Mouse (Mus musculus): ENCODE results near the gene Snta1.
"Not testable (repeated sequence)": the region's sequence is repeated elsewhere in the genome, so short reads cannot be mapped to it uniquely, and the experiment has no call there.

Gene Snta1

DNA sequence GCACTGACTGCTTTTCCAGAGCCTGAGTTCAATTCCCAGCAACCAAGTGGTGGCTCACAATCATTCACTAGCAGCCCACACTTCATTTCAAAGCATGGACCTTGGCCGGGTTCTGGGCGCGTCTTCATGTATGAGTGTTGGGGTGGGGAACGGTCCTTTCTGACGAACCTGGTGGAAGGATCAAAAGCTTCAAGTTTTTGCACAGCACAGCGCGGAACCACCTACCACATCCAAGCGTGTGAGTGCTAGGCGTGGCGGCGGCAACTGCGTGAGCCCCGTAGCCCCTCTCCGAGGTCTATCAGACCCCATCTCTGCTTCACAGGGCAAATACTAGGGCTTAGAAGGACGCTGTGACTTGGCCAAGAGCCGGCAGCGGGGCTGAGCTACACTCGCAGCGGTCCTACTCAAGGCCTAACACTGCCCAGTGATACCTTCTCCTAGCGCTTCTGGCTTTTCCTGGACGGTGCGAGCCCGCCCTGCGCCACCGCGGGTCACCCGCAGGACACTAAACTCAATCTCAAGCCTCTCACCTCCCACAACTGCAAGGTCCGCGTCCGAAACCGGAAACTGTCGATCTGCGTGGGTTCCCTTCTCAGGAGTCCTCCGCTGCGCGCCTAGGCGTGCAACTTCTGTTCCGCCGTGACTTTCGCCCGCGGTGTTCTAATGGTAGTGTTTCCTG lies 35.6 kb downstream of the Snta1 start:
- peak; percentile 65 for DNase-seq (ENCODE audit: low read depth)

DNA sequence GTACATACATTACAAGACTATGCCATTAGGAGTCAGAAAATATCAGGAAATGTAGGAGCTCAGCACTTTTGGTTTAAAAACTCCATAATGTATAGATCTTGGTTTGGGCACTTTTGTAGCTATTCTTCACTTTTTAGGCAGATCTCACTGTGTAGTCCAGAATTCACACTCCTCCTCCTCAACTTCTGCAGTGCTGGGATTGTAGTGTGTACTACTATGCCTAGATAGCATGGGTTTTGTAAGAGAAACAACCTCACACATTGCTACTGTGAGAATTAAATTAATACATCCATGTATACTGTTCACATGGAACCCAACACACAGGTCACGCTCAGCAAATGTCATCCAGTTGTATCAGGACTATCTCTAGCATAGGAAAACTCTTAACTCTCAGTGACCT lies 40.4 kb downstream of the Snta1 start:
- DNase-seq (ENCODE audit: low read depth), result no peak

DNA sequence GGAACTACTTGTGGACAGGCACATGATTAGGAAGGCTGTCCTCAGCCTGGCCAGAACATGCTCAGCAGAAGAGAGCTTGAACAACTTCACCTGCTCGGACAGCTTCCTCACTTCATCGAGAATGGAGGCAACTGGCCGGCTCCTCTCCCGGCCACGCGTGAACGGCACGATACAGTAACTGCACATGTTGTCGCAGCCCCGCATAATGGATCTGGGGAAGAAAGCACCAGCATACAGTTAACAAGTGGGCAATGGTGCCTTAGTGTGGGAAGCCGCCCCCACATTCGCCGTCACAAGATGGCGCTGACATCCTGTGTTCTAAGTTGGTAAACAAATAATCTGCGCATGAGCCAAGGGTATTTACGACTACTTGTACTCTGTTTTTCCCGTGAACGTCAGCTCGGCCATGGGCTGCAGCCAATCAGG lies 53.9 kb downstream of the Snta1 start:
- not testable (repeated sequence) for DNase-seq (ENCODE audit: low read depth)

DNA sequence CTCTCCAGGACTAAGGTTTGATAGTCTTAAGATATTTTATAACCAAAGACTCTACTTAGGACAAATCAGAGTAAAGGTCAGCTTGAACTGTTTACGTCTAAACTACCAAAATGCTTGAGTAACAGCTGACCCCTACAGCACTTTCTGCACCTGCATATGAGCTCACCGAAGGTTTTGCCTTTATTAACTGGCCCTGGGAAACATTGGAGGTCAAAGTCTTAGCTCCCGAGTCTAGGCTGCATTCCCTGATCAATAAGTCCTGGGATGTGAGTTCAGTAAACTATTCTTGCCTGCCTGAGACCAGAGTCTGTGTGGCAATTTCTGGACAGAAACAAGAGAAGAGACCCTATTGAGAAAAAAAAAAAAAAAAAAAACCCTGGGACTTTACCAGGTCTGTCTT lies 59.7 kb downstream of the Snta1 start:
- DNase-seq (ENCODE audit: low read depth), result no peak

DNA sequence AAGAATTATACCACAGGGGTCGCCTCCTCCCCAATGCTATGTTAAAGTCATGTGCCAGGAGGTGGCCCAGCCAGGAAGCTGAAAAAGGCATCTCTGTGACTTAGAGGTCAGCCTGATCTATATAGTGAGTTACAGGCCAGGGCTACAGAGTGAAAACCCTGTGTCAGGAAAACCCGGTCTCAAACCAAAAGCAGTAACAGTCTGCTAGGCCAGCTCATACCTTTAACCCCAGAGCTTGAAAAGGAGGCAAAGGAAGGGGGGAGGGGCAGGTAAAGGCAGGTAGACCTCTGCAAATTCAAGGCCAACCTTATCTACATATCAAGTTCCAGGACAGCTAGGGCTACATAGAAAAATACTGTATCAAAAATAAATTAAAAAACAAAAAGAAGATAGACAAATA lies 68.5 kb downstream of the Snta1 start:
- no peak for DNase-seq (ENCODE audit: low read depth)

DNA sequence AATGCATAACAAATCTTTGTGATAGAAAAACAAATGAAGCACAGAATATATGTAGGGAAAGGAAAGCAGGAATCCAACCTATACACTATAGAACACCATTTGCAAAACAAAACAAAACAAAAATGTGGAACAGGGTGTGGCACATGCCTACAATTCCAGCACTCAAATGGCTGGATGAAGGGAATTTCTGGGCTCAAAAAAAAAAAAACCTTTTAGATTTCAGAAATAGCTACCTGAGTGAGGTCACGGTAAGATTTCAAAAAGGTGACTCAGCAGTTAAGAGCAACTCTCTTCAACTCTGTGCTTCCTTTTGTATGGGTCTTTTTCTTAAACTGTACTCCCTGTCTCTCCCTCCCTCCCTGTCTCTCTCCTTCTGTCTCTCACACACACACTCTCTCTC lies 69.7 kb downstream of the Snta1 start:
- no peak for DNase-seq (ENCODE audit: low read depth)

DNA sequence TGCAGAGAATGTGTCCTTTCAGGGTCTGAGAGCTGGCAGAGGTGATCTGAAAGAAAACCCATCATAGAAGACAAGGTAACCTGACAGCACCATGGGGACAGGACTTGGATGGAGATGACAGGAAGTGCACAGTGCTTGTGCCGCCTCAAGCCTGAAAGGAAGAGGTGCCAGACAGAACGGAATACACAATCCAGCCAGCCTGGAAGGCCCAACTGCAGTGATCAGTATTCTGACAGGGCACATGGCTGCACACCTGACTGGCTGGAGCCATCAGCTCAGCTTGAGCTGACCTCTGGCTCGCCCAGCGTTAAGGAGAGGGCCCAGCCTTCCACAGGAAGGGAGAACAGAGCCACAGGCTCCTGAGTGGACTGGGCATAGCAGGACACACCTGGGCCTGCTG lies 72.3 kb downstream of the Snta1 start:
- DNase-seq (ENCODE audit: low read depth), result no peak

DNA sequence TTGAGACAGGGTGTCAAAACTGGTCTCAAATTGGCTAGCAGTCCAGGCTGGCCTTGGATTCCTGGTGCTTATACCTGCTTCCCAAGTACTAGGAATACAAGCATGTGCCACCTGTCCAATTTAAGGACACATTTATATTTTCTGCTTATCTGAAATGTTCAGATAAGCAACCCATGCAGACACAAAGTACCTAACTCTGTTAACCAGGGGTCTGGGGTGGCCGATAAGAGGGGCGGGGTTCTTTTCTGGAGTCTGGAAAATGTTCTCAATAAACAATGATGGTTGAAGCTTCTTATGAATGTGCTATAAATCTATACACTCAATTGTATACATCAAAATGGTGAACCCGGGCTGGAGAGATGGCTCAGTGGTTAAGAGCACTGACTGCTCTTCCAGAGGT lies 81.0 kb downstream of the Snta1 start:
- DNase-seq (ENCODE audit: low read depth), result no peak

Data from fibroblast of lung, adult 2 months (primary cell).